Mouse (Mus musculus): Measurements from ENCODE around the gene Phf1.
"Not testable (repeated sequence)": the region's sequence is repeated elsewhere in the genome, so short reads cannot be mapped to it uniquely, and the experiment has no call there.

Gene Phf1

GRCm38 (mm10) chr17:26932839-26933398 is at the start of gene Phf1:
TSS of gene Phf1 (plus strand) at chr17:26933052.
- peak; percentile 99 for DNase-seq

GRCm38 (mm10) chr17:26883585-26883984 is 49.3 kb upstream of the Phf1 start:
- no peak for DNase-seq

- DNase-seq, result peak; percentile 88 to 90
Measured at GRCm38 (mm10) chr17:26884995-26885926, 47.6 kb upstream of the Phf1 start.

- peak; percentile 89 to 91 for DNase-seq
Measured at GRCm38 (mm10) chr17:26886047-26886749, 46.7 kb upstream of the Phf1 start.

GRCm38 (mm10) chr17:26887926-26888325 is 44.9 kb upstream of the Phf1 start:
- peak in 1 of 2 experiments; percentile 13 for DNase-seq

- peak; percentile 25 to 27 for DNase-seq
Measured at GRCm38 (mm10) chr17:26892635-26893375, 40.0 kb upstream of the Phf1 start.

GRCm38 (mm10) chr17:26893492-26893891 is 39.4 kb upstream of the Phf1 start:
- peak in 1 of 2 experiments; percentile 19 for DNase-seq

- DNase-seq, result no peak
Measured at GRCm38 (mm10) chr17:26894342-26894741, 38.5 kb upstream of the Phf1 start.

- DNase-seq, result peak; percentile 83 to 88
Measured at GRCm38 (mm10) chr17:26895578-26895977, 37.3 kb upstream of the Phf1 start.

GRCm38 (mm10) chr17:26900916-26901315 is 31.9 kb upstream of the Phf1 start:
- DNase-seq, result no peak

GRCm38 (mm10) chr17:26904320-26904719 is 28.5 kb upstream of the Phf1 start:
- no peak for DNase-seq

- DNase-seq, result peak; percentile 62 to 67
Measured at GRCm38 (mm10) chr17:26907506-26907905, 25.3 kb upstream of the Phf1 start.

- no peak for DNase-seq
Measured at GRCm38 (mm10) chr17:26915248-26915647, 17.6 kb upstream of the Phf1 start.

- DNase-seq, result peak; percentile 100
Measured at GRCm38 (mm10) chr17:26916711-26917482, 16.0 kb upstream of the Phf1 start, which contains the start of gene Kifc5b. TSS of gene Kifc5b (plus strand) at chr17:26917091.

GRCm38 (mm10) chr17:26917560-26917959 is 15.3 kb upstream of the Phf1 start:
- not testable (repeated sequence) for DNase-seq

GRCm38 (mm10) chr17:26918343-26918742 is 14.5 kb upstream of the Phf1 start:
- DNase-seq, result no peak

- not testable (repeated sequence) for DNase-seq
Measured at GRCm38 (mm10) chr17:26919516-26919915, 13.3 kb upstream of the Phf1 start.

GRCm38 (mm10) chr17:26922368-26922767 is 10.5 kb upstream of the Phf1 start:
- DNase-seq, result not testable (repeated sequence)

GRCm38 (mm10) chr17:26925414-26925813 is 7.4 kb upstream of the Phf1 start:
- DNase-seq, result not testable (repeated sequence)

- peak; percentile 67 to 72 for DNase-seq
Measured at GRCm38 (mm10) chr17:26931795-26932194, 1.1 kb upstream of the Phf1 start.

GRCm38 (mm10) chr17:26933419-26933818 is 567 bp downstream of the Phf1 start:
- DNase-seq, result no peak
